Mouse (Mus musculus) embryo, embryonic 10 days (tissue): ENCODE results near the gene Olfr211.
"Not testable (repeated sequence)": the region's sequence is repeated elsewhere in the genome, so short reads cannot be mapped to it uniquely, and the experiment has no call there.

Experiments used
- DNase-seq: peaks from one replicate; pipeline ENCODE4 v3.0.0-alpha.2; 2015; ENCODE audit warnings: low spot score

The Olfr211 gene

GRCm38 (mm10) chr6:116488791-116489190 lies at the start of gene Olfr211:
Olfr211 (plus strand) TSS chr6:116489091.
- no peak for DNase-seq

- no peak for DNase-seq
Observed at GRCm38 (mm10) chr6:116439531-116439930, 49.4 kb upstream of the Olfr211 start.

GRCm38 (mm10) chr6:116440447-116440846 lies 48.4 kb upstream of the Olfr211 start:
- no peak for DNase-seq

GRCm38 (mm10) chr6:116440849-116441248 lies 48.0 kb upstream of the Olfr211 start:
- DNase-seq, result no peak

GRCm38 (mm10) chr6:116455781-116456180 lies 33.1 kb upstream of the Olfr211 start:
- no peak for DNase-seq

- no peak for DNase-seq
Observed at GRCm38 (mm10) chr6:116456482-116456881, 32.4 kb upstream of the Olfr211 start.

- no peak for DNase-seq
Observed at GRCm38 (mm10) chr6:116458728-116459127, 30.2 kb upstream of the Olfr211 start.

GRCm38 (mm10) chr6:116459232-116459631 lies 29.7 kb upstream of the Olfr211 start:
- no peak for DNase-seq

- peak; percentile 69 for DNase-seq
Observed at GRCm38 (mm10) chr6:116460544-116461283, 28.2 kb upstream of the Olfr211 start, which contains the start of gene Alox5. Alox5 (minus strand) TSS chr6:116461178.

GRCm38 (mm10) chr6:116468081-116468480 lies 20.8 kb upstream of the Olfr211 start:
- DNase-seq, result peak; percentile 24

GRCm38 (mm10) chr6:116485081-116485480 lies 3.8 kb upstream of the Olfr211 start:
- no peak for DNase-seq

- DNase-seq, result no peak
Observed at GRCm38 (mm10) chr6:116486833-116487232, 2.1 kb upstream of the Olfr211 start.

- no peak for DNase-seq
Observed at GRCm38 (mm10) chr6:116493742-116494141, 4.9 kb downstream of the Olfr211 start.

- DNase-seq, result no peak
Observed at GRCm38 (mm10) chr6:116495960-116496359, 7.1 kb downstream of the Olfr211 start.

GRCm38 (mm10) chr6:116506302-116507003 lies 17.6 kb downstream of the Olfr211 start, which contains the start of gene Olfr212:
Olfr212 (plus strand) TSS chr6:116506516.
- DNase-seq, result not testable (repeated sequence)

GRCm38 (mm10) chr6:116514832-116515231 lies 25.9 kb downstream of the Olfr211 start:
- DNase-seq, result no peak

GRCm38 (mm10) chr6:116538156-116538555 lies 49.3 kb downstream of the Olfr211 start, which contains the start of gene Olfr213:
Olfr213 (plus strand) TSS chr6:116538456.
- no peak for DNase-seq

- no peak for DNase-seq
Observed at GRCm38 (mm10) chr6:116542500-116542899, 53.6 kb downstream of the Olfr211 start.
